Mouse (Mus musculus) stomach, embryonic 16.5 days (tissue): ENCODE measurements around the gene 6030408B16Rik. TPM values are rescaled to one million over a fixed set of nuclear protein-coding genes. Genes with fewer than 3 reads are reported as not detected.
A peak's percentile ranks its signal among the peaks of the same experiment; 100 is the strongest.

Experiments used
- ATAC-seq: fragments of 200-750 bp; cut with Nextera tagmentation; 2 replicates; pipeline ENCODE4 v1.8.0; 2017; ENCODE audit warnings: moderate number of reproducible peaks, moderate TSS enrichment; ENCODE audit not compliant: insufficient read depth, low FRiP score
- H3K27ac ChIP-seq: fragments of 300-500 bp; sonication (generic); 2 replicates; pipeline ENCODE4 v1.5.1; 2014; ENCODE audit warnings: low read length
- H3K27me3 ChIP-seq: fragments of 300-500 bp; sonication (generic); 2 replicates; pipeline ENCODE4 v1.6.1; 2014; ENCODE audit warnings: low read length, control low read depth, mixed read lengths; ENCODE audit not compliant: control insufficient read depth, insufficient read depth
- H3K36me3 ChIP-seq: fragments of 300-500 bp; sonication (generic); 2 replicates; pipeline ENCODE4 v1.6.1; 2014; ENCODE audit warnings: low read length; ENCODE audit not compliant: control insufficient read depth, insufficient read depth
- H3K4me1 ChIP-seq: fragments of 300-500 bp; sonication (generic); 2 replicates; pipeline ENCODE4 v1.6.1; 2014; ENCODE audit warnings: low read length, control low read depth, mixed read lengths; ENCODE audit not compliant: control insufficient read depth, insufficient read depth
- H3K4me2 ChIP-seq: fragments of 300-500 bp; sonication (generic); 2 replicates; pipeline ENCODE4 v1.6.1; 2014; ENCODE audit warnings: low read depth, low read length, mixed read lengths
- H3K4me3 ChIP-seq: fragments of 300-500 bp; sonication (generic); replicated peaks from 2 replicates; pipeline ENCODE4 v1.5.1; 2014; ENCODE audit warnings: mild to moderate bottlenecking, low read length
- H3K9ac ChIP-seq: fragments of 300-500 bp; sonication (generic); 2 replicates; pipeline ENCODE4 v1.6.1; 2014; ENCODE audit warnings: low read length
- H3K9me3 ChIP-seq: fragments of 300-500 bp; sonication (generic); replicated peaks from 2 replicates; pipeline ENCODE4 v1.6.1; 2016; ENCODE audit warnings: low read length, control low read depth; ENCODE audit not compliant: control insufficient read depth
- WGBS: fragments of 180-500 bp; shearing (Covaris S2); extraction: QIAGEN DNeasy Blood & Tissue Kit; methylation state at CpG from one replicate; pipeline ENCODE4 v1.1.7; 2014; 5-methylcytosine and 5-hydroxymethylcytosine counted together
- polyA plus RNA-seq: library from polyadenylated mRNA; unstranded; fragments of >200 nt; fragmentation: Nextera tagmentation; extraction: Ambion mirVana; gene quantifications from 2 replicates; pipeline ENCODE4 v1.2.1, GENCODE M21; 2015

6030408B16Rik gene
- polyA plus RNA-seq, 1 experiment from 2014 or later, result 9.4 TPM

DNA sequence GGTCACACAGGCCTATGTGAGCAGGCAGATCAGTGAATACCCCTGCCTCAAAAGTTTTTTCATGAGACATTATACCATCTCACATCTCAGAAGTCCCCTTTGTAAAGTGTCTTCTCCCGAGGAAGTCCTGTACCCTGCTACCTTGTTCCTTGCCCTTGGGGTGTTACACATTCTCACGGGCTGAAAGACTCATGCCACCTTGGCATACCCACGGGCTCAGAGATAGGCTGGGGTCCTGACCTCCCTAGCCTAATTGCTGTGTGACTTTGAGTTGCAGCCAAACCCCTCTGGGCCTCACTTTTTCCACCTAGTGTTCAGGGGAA lies 39.5 kb upstream of the 6030408B16Rik start:
- H3K36me3 ChIP-seq, result no peaks in the 10 kb centered on the region
- peaks cover 12% of the 10 kb centered on the region; the same call in 1 of the 2 replicates for H3K4me1 ChIP-seq
- peak overlapping the region; percentile 86 for H3K9ac ChIP-seq
- peak overlapping the region; percentile 64 for H3K4me3 ChIP-seq
- no peaks in the 10 kb centered on the region for H3K27me3 ChIP-seq
- H3K27ac ChIP-seq, result 0 out of 2 replicates have a peak overlapping the region, but pooled peaks have one; percentile 2
- WGBS, result 31% methylated on average over 3 of the region's 3 CpGs
- H3K4me2 ChIP-seq, result peak overlapping the region; percentile 95
- no peak for ATAC-seq
- no peaks in the 10 kb centered on the region for H3K9me3 ChIP-seq

DNA sequence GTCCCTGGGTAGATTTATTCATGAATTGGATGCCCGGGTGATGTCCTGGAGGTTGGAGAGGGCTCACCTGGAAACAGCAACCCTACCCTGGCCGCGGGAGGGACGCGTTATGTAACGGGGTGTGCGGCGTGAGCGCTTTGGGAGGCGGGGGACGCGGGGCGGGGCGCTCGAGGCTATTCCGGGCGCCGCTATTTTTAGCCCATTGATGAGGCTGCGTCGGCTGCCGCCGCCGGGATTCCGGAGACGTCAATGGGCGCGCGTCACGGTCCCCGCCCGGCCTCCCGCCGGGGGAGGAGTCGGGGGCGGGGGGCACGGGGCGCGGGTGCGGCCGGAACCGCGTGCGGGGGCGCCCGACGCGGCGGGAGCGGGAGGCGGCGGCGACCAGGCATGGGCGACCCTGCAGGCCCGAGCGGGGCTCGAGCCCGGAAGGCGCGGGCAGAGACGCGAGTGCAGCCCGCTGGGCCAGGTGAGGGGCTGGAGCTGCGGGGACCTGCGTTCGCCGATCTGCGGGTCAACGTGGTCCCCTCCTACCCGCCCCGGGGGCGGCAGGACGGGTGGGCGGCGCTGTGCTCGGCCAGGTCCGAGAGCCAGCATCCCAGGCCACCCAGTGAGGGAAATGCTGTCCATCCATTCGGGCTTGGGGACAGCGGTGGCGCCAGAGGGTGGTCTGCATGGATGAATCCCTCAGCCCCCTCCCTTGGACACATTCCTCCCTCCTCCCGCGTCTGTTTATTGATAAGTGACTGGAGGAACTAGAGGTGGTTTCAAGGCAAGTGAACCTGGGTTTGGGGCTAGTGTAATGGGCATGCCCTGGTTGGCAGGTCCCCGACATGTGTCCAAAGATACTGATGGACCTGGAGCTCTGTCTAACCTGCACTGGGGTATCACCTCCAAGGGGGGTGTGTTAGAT lies 38.9 kb upstream of the 6030408B16Rik start, which contains the start of gene Nr4a1:
Gene Nr4a1, plus strand, starts transcription at position 384 of the 910 bp plus-strand sequence.
- Histone ChIP-seq H3K36me3 (no peaks in the 10 kb centered on the region), H3K4me3 (peak within 1 kb of the TSS; percentile 64), H3K4me2 (peak within 1 kb of the TSS; percentile 95), H3K9ac (peak within 1 kb of the TSS; percentile 86), H3K9me3 (no peaks in the 10 kb centered on the region), H3K27me3 (no peaks in the 10 kb centered on the region), H3K4me1 (peaks cover 11% of the 10 kb centered on the region; the same call in 1 of the 2 replicates), H3K27ac (peak within 1 kb of the TSS; percentile 38; the same call in 1 of the 2 replicates)
- peak; percentile 78 for ATAC-seq
- 2% methylated on average over 79 of the region's 82 CpGs for WGBS

DNA sequence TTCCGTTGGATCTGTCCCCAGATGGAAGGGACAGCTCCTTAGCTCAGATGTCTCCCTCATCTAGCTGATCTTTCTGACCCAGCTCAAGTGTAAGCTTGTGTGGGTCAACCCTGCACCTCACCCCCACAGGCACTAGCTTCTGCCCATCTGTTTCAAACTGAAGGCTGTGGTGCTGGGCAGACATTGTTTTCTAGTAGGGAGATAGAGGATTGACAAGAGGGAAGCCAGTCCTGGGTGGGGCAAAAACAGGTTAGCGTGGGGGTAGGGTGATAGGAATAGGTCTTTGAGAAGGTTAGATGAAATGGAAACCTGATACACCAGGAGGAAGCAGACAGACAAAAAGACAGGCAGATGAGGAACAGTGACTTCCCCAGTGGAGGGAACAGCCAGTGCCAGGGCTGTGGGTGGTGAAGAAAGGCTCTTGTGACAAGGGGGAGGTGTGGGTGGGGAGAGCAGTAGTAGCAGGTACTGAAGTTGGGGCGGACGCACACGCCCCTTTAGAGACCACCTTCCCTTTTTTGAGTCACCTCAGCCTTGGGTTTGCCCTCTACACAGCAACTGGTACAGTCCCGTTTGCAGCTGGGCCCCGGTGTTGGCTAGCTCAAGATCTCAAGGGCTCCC lies 37.1 kb upstream of the 6030408B16Rik start:
- no peak overlapping the region for H3K4me3 ChIP-seq
- no peak for ATAC-seq
- H3K4me2 ChIP-seq, result no peak overlapping the region
- no peaks in the 10 kb centered on the region for H3K36me3 ChIP-seq
- no peaks in the 10 kb centered on the region for H3K9me3 ChIP-seq
- WGBS, result 81% methylated on average over 7 of the region's 7 CpGs
- H3K4me1 ChIP-seq, result peaks cover 23% of the 10 kb centered on the region
- H3K27ac ChIP-seq, result no peak overlapping the region
- no peak overlapping the region for H3K9ac ChIP-seq
- H3K27me3 ChIP-seq, result no peaks in the 10 kb centered on the region

DNA sequence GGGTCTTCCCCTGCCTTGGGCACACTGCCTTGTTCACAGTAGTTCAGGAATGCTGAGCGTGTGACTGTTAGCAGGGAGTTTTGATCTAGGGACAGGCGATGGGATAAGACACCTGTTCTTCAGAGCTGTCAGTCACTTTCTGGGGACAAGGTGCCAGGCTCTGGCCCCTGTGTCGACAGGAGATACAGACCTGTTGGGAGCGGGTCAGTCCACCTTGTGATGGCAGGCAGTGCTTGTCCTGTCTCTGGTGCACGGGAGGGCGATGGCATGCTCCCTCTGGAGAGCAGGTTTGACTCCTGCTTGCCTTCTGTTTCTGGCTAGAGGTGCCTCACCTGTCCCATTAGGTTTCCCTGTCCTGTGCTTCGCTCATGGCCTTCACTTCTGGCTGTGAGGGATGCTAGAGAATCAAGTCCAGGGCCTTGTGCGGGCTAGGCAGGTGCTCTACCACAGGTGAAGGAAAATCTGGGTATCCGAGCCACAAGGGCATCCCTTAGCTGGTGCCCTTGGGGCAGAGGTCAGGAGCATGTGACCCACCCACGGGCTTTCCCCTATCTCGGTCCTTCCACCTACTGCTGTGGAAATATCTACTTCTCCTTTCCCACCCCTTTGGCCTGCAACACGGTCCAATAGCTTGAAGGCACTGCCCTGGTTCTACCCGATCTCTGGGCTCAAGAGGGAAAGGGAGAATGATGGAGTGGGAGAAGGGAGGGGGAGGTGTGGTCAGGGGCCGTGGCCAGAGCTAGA lies 36.4 kb upstream of the 6030408B16Rik start:
- ATAC-seq, result no peak
- no peaks in the 10 kb centered on the region for H3K9me3 ChIP-seq
- WGBS, result 73% methylated on average over 14 of the region's 14 CpGs
- no peak overlapping the region for H3K4me2 ChIP-seq
- H3K27me3 ChIP-seq, result no peaks in the 10 kb centered on the region
- peaks cover 30% of the 10 kb centered on the region for H3K4me1 ChIP-seq
- no peak overlapping the region for H3K4me3 ChIP-seq
- no peak overlapping the region for H3K9ac ChIP-seq
- no peaks in the 10 kb centered on the region for H3K36me3 ChIP-seq
- H3K27ac ChIP-seq, result no peak overlapping the region

DNA sequence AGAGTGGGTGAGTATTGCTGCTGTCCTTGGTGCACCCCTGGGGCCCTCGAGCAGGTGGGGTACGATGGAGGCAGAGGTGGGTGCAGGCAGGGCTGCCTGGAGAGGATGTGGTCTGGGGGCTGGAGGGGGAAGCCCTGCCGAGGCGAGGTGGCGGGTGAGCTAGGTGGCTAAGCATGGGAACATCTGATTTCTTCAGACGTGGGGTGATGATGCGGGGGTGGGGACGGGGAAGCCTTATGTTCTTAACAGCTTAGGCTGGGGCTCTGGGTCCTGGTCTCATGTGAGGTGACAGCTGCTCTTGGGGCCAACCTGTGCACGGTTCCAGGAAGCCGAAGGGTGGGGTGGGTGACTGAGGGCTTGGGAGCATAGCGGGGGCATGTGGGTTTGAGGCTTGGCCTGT lies 34.6 kb upstream of the 6030408B16Rik start:
- no peak overlapping the region for H3K4me3 ChIP-seq
- peaks cover 39% of the 10 kb centered on the region for H3K4me1 ChIP-seq
- no peaks in the 10 kb centered on the region for H3K27me3 ChIP-seq
- no peak overlapping the region for H3K9ac ChIP-seq
- no peaks in the 10 kb centered on the region for H3K36me3 ChIP-seq
- 79% methylated on average over 11 of the region's 11 CpGs for WGBS
- no peak for ATAC-seq
- H3K9me3 ChIP-seq, result no peaks in the 10 kb centered on the region
- H3K4me2 ChIP-seq, result no peak overlapping the region
- no peak overlapping the region for H3K27ac ChIP-seq

DNA sequence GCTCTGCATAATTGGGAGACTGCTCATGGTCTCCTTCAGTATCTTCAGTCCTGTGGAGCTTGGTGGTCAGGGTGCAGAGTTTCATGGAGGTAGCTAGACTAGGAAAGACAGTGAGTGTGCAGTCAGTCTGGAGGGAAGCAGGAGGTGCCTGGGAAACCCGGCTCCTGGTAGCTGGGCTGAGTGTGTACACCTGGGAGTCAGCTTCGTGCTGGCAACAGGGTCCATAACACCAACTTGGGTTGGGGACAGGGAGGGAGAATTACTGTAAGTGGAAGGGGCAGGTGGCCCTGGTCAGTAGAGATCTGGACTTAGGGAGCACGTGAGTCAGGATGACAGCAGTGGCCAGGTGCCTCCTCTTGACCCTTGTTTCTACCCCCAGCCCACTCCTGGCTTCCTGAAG lies 33.1 kb upstream of the 6030408B16Rik start:
- Histone ChIP-seq H3K9me3 (no peaks in the 10 kb centered on the region), H3K27ac (peak overlapping the region; percentile 90), H3K9ac (no peak overlapping the region; the same call in 1 of the 2 replicates), H3K36me3 (no peaks in the 10 kb centered on the region), H3K4me3 (no peak overlapping the region), H3K27me3 (no peaks in the 10 kb centered on the region), H3K4me1 (peaks cover 33% of the 10 kb centered on the region), H3K4me2 (no peak overlapping the region)
- no peak for ATAC-seq
- 80% methylated on average over 3 of the region's 3 CpGs for WGBS

DNA sequence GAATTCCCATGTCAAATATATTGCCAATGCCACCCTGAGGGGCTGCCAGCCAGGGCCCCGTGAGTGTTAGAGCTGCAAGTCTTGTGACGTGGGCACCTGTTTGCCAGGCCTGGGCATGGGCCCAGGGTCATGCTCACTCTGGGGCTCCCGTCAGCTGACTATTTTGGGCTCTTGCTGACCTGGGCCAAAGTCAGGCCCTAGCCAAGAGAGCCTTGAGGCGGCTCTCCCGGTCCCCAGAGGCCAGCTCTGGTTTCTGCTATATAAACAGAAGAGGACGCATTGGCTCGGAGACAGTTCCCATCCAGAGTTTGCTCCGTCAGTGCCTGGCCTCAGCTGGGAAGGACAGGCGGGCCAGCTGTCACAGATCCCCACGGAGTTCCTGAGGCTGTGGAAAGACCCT lies 32.6 kb upstream of the 6030408B16Rik start:
- no peak overlapping the region for H3K4me2 ChIP-seq
- peak; percentile 19; the same call in 1 of the 2 replicates for ATAC-seq
- WGBS, result 34% methylated on average over 10 of the region's 10 CpGs

DNA sequence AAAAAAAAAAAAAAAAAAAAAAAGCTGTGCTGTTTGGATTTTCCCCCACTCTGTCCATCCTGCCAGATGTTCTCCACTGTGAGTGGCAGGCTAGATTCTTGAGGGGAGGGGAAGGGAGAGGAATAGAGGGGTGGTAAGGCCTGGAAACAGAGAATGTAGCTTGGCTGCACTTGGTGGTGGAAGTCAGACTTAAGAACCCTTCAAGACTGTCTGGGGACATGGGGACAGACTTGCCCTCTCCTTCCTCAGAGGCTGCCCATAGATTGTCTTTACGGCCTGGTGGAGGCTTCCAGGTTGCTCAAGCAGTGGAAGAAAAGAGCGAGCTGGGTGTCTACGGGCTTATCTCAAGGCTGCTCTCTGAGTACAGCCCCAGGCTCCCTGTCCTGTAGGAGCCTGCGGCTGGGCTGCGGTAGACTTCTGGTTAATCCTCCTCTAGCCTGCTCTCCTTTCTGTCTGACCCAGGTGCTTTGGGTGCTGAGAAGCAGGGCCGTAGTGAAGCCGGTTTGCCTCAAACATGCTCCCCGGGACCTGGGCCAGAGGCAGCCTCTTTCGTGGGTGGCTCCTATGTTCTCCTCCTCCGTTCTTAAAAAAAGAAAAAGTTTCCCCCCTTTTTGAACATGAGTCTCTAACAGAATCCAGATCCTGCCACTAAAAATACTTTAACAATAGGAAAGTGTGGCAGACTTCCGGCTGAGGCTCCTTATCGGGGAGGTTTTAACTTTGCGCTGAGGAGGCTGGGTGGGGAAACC lies 32.0 kb upstream of the 6030408B16Rik start:
- Histone ChIP-seq H3K9me3 (no peaks in the 10 kb centered on the region), H3K4me1 (peaks cover 37% of the 10 kb centered on the region), H3K4me2 (peak overlapping the region; percentile 7; the same call in 1 of the 2 replicates), H3K4me3 (no peak overlapping the region), H3K9ac (peak overlapping the region; percentile 49), H3K27me3 (no peaks in the 10 kb centered on the region), H3K36me3 (no peaks in the 10 kb centered on the region), H3K27ac (peak overlapping the region; percentile 90)
- WGBS, result 30% methylated on average over 13 of the region's 13 CpGs
- ATAC-seq, result no peak; the same call in 1 of the 2 replicates

More for the DNA sequence above, 32.6 kb upstream of the 6030408B16Rik start:
- no peaks in the 10 kb centered on the region for H3K36me3 ChIP-seq
- no peaks in the 10 kb centered on the region for H3K9me3 ChIP-seq
- peak overlapping the region; percentile 90 for H3K27ac ChIP-seq
- H3K4me3 ChIP-seq, result no peak overlapping the region
- H3K4me1 ChIP-seq, result peaks cover 32% of the 10 kb centered on the region
- H3K9ac ChIP-seq, result no peak overlapping the region; the same call in 1 of the 2 replicates
- H3K27me3 ChIP-seq, result no peaks in the 10 kb centered on the region
